Mouse (Mus musculus) stomach, adult 2 months (tissue): ENCODE results near the gene Slc2a3. TPM values are rescaled to one million over a fixed set of nuclear protein-coding genes. Genes with fewer than 3 reads are reported as not detected.

Experiments used
- polyA plus RNA-seq: library from polyadenylated mRNA; depleted of rRNA; stranded (reverse); fragments of >200 nt; gene quantifications from 2 replicates; pipeline ENCODE4 v1.2.3, GENCODE M21; 2012; rRNA removed

Slc2a3 gene
- polyA plus RNA-seq, result 0.65 and 0.70 TPM in 2 replicates

GRCm38 (mm10) chr6:122801301-122801800 is at the start of gene Slc2a3:
Slc2a3 (minus strand) TSS chr6:122801640.

DNA sequence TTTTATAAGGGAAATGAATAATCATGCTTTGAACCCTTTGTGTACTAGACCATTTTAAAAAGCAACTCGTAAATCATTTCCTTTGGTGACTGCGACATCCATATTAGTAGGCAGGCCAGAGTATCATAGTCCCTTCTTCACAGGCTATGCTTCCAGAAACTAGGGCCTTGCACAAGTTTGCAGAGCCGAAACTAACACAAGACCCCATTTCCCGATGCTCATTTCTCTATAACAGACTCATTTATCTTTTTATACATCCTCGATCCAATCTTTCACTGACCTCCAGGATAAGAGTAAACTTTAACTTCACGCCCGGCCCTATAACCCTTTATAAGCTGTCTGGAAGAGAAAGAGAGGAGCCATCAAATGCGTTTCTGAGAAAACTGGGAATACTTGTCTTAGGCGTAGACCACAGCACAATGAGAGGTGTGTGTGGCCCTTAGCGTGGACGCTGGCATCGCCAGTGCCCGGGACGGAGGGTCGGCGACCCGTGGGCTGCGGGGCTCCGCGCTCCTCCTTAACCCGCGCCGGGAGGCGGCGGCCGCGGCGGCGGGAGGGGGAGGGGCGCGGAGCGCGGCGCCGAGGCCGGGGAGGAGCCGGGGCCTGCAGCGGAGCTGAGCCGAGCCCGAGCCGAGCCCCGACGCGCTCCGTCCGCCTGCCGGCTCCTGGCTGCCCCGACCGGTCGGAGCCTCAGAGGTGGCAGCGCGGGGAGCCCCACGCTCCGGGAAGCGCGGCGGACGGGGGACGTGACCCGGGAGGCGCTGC is 18.0 kb upstream of the Slc2a3 start, which contains the start of gene Foxj2:
Foxj2 (plus strand) TSS at position 609 of the 765 bp plus-strand sequence.

GRCm38 (mm10) chr6:122707036-122707800 is 94.2 kb downstream of the Slc2a3 start, which contains the start of gene Nanog:
Nanog (plus strand) TSS chr6:122707489.

Other genes with a start within 250 kb of the Slc2a3 start
- not detected in 2 replicates for gene Aicda, start 247.8 kb downstream of the Slc2a3 start, polyA plus RNA-seq
- 3.3 and 4.9 TPM in 2 replicates for gene Apobec1, start 199.2 kb downstream of the Slc2a3 start, polyA plus RNA-seq
- not detected in 2 replicates for gene Gdf3, start 191.6 kb downstream of the Slc2a3 start, polyA plus RNA-seq
- not detected in 2 replicates for gene Dppa3, start 175.2 kb downstream of the Slc2a3 start, polyA plus RNA-seq
- not detected in 2 replicates for gene Nanog, start 94.2 kb downstream of the Slc2a3 start, polyA plus RNA-seq
- 6.8 and 7.3 TPM in 2 replicates for gene Foxj2, start 18.3 kb upstream of the Slc2a3 start, polyA plus RNA-seq
- 0.55 and 0.89 TPM in 2 replicates for gene C3ar1, start 54.5 kb upstream of the Slc2a3 start, polyA plus RNA-seq
- 3.9 and 5.4 TPM in 2 replicates for gene Necap1, start 72.8 kb upstream of the Slc2a3 start, polyA plus RNA-seq
- 0.35 and 0.50 TPM in 2 replicates for gene Clec4a1, start 120.2 kb upstream of the Slc2a3 start, polyA plus RNA-seq
- 0.12 TPM in 1 of 2 replicates, not detected in the other for gene Clec4a3, start 150.9 kb upstream of the Slc2a3 start, polyA plus RNA-seq
- gene Clec4a4, start 188.7 kb upstream of the Slc2a3 start, polyA plus RNA-seq, result not detected in 2 replicates
- 0.09 and 0.14 TPM in 2 replicates for gene Clec4b1, start 248.3 kb upstream of the Slc2a3 start, polyA plus RNA-seq